8 mouse cellular contexts compared by ENCODE assay signal in the genomic region with DNA sequence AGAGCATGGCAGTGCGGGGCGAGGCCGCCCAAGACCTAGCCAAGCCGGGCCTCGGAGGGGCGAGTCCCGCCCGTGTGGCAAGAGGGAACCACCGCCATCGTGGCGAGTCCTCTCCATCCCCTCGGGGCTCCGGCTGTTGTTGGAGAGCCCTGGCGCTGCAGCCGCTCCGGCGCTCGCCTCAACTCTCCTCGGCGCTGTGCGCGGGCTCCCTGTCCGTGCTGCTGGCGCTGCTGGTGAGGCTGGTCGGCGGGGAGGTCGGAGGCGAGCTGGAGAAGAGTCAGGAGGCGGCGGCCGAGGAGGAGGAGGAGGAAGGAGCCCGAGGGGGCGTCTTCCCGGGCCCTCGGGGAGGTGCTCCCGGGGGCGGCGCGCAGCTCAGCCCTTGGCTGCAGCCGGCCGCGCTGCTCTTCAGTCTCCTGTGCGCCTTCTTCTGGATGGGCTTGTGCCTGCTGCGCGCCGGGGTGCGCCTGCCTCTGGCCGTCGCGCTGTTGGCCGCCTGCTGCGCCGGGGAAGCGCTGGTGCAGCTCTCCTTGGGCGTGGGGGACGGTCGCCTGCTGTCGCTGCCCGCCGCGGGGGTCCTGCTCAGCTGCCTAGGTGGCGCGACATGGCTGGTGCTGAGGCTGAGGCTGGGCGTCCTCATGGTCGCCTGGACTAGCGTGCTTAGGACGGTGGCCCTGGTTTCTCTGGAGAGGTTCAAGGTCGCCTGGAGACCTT. TPM values are rescaled to one million over a fixed set of nuclear protein-coding genes. Genes with fewer than 3 reads are reported as not detected.
DNase-seq lines count a peak whose midpoint lies in the region; ATAC-seq and TF ChIP-seq lines count a peak whose summit lies in the region.

No protein-coding gene starts in this region.

- peak overlapping the region; percentile 61 to 70 for H3K4me3 ChIP-seq in ES-E14 (ENCODE audit: insufficient read depth in 1 of 2, low read depth in 1 of 2, low read length in 2 of 2, poor library complexity in 1 of 2, severe bottlenecking in 1 of 2)
- peak overlapping the region; percentile 62 for H3K4me3 ChIP-seq in forebrain, embryonic 14.5 days (ENCODE audit: low read depth, low read length)
- H3K4me3 ChIP-seq in heart, embryonic 16.5 days (ENCODE audit: low read length): peak overlapping the region; percentile 87
- H3K4me3 ChIP-seq in liver, embryonic 14.5 days (ENCODE audit: insufficient read depth in 1 of 2, low read depth in 2 of 2, low read length in 2 of 2): peak overlapping the region; percentile 31 to 41

- peak; percentile 34 for DNase-seq in ES-E14 (ENCODE audit: low read depth, low spot score)
- peak; percentile 47 for DNase-seq in cerebellum, adult 11 months
- peak; percentile 65 for DNase-seq in forebrain, embryonic 14.5 days (ENCODE audit: low spot score)
- peak; percentile 81 for DNase-seq in kidney, postnatal 14 days
- no peak for DNase-seq in liver, embryonic 14.5 days (ENCODE audit: low read depth in 3 of 3, low spot score in 3 of 3)
- DNase-seq in ovary, adult 18-20 months (ENCODE audit: low spot score): peak; percentile 55
- peak; percentile 66 for DNase-seq in urinary bladder, adult 2 months (ENCODE audit: low spot score)

- no peak for TF ChIP-seq CTCF in liver, embryonic 14.5 days (IDR thresholded peaks at IDR 0.05; ENCODE audit: low read depth)

- no peaks in the 10 kb centered on the region for H3K36me3 ChIP-seq in ES-E14 (ENCODE audit: control insufficient read depth, insufficient read depth, low read length, poor library complexity, severe bottlenecking)
- no peaks in the 10 kb centered on the region for H3K36me3 ChIP-seq in forebrain, embryonic 14.5 days (ENCODE audit: control insufficient read depth, insufficient read depth, low read length)
- H3K36me3 ChIP-seq in heart, embryonic 16.5 days (ENCODE audit: control insufficient read depth, insufficient read depth): no peaks in the 10 kb centered on the region
- H3K36me3 ChIP-seq in liver, embryonic 14.5 days (replicated peaks; ENCODE audit: control insufficient read depth, insufficient read depth, low read depth): no peaks in the 10 kb centered on the region

- no peak overlapping the region for H3K27ac ChIP-seq in ES-E14 (ENCODE audit: insufficient read depth, low read depth, low read length, poor library complexity, severe bottlenecking)
- 0 out of 2 replicates have a peak overlapping the region, but pooled peaks have one; percentile 9 for H3K27ac ChIP-seq in forebrain, embryonic 14.5 days (ENCODE audit: low read depth, low read length)
- peak overlapping the region; percentile 90 for H3K27ac ChIP-seq in heart, embryonic 16.5 days (ENCODE audit: low read length)
- no peak overlapping the region for H3K27ac ChIP-seq in liver, embryonic 14.5 days

- no peak for TF ChIP-seq EP300 in liver, embryonic 14.5 days (IDR thresholded peaks at IDR 0.05; ENCODE audit: low read depth)

- H3K4me1 ChIP-seq in ES-E14 (ENCODE audit: control insufficient read depth in 2 of 2, insufficient read depth in 2 of 2, low read length in 2 of 2, poor library complexity in 1 of 2): no peaks in the 10 kb centered on the region
- H3K4me1 ChIP-seq in forebrain, embryonic 14.5 days (ENCODE audit: control insufficient read depth, insufficient read depth, low read length): no peaks in the 10 kb centered on the region
- H3K4me1 ChIP-seq in heart, embryonic 16.5 days (ENCODE audit: control insufficient read depth, insufficient read depth, low read length): peaks cover 11% of the 10 kb centered on the region
- H3K4me1 ChIP-seq in liver, embryonic 14.5 days (replicated peaks; ENCODE audit: control insufficient read depth in 2 of 2, insufficient read depth in 2 of 2, low read length in 1 of 2): no peaks in the 10 kb centered on the region

- in situ Hi-C loops in ES-E14 (cut with MboI; ENCODE audit: low sequenced_read_pairs in 2 of 2, unreplicated experiment in 2 of 2): no loop called here

- WGBS in forebrain, embryonic 14.5 days: under 1% methylated on average over 57 of the region's 68 CpGs
- WGBS in heart, embryonic 16.5 days: under 1% methylated on average over 61 of the region's 68 CpGs
- WGBS in liver, embryonic 14.5 days (ENCODE audit: insufficient replicate concordance): 0% methylated on average over 56 of the region's 68 CpGs

- peak; percentile 86 for ATAC-seq in forebrain, embryonic 14.5 days
- peak; percentile 91 for ATAC-seq in heart, embryonic 16.5 days (replicated peaks; ENCODE audit: extremely low read depth, insufficient read depth, low FRiP score)
- peak; percentile 37; the same call in 1 of the 2 replicates for ATAC-seq in liver, embryonic 14.5 days (ENCODE audit: insufficient read depth)

- peak overlapping the region; percentile 39; the same call in 1 of the 2 replicates for H3K9ac ChIP-seq in ES-E14 (ENCODE audit: insufficient read depth, low read depth, low read length, poor library complexity, severe bottlenecking)
- peak overlapping the region; percentile 66 for H3K9ac ChIP-seq in forebrain, embryonic 14.5 days (ENCODE audit: low read length)
- H3K9ac ChIP-seq in heart, embryonic 16.5 days (ENCODE audit: low read length): peak overlapping the region; percentile 92
- no peak overlapping the region for H3K9ac ChIP-seq in liver, embryonic 14.5 days (replicated peaks)

- H3K4me2 ChIP-seq in forebrain, embryonic 14.5 days (ENCODE audit: low read length): peak overlapping the region; percentile 98
- peak overlapping the region; percentile 72 for H3K4me2 ChIP-seq in heart, embryonic 16.5 days (ENCODE audit: low read depth, low read length)
- H3K4me2 ChIP-seq in liver, embryonic 14.5 days (ENCODE audit: low read depth): peak overlapping the region; percentile 44

- H3K27me3 ChIP-seq in forebrain, embryonic 14.5 days (replicated peaks; ENCODE audit: control insufficient read depth, insufficient read depth, low read length): 0 out of 2 replicates have a peak, but pooled peaks cover 14% of the 10 kb centered on the region
- H3K27me3 ChIP-seq in heart, embryonic 16.5 days (ENCODE audit: control insufficient read depth, insufficient read depth, low read length): no peaks in the 10 kb centered on the region
- peaks cover 20% of the 10 kb centered on the region for H3K27me3 ChIP-seq in liver, embryonic 14.5 days (ENCODE audit: control insufficient read depth, insufficient read depth, low read length)

- no peaks in the 10 kb centered on the region for H3K9me3 ChIP-seq in ES-E14 (ENCODE audit: control insufficient read depth, insufficient read depth, low read depth, low read length)
- no peaks in the 10 kb centered on the region for H3K9me3 ChIP-seq in forebrain, embryonic 14.5 days (replicated peaks; ENCODE audit: control insufficient read depth, low read length)
- no peaks in the 10 kb centered on the region for H3K9me3 ChIP-seq in heart, embryonic 16.5 days (replicated peaks; ENCODE audit: control insufficient read depth, low read length)
- H3K9me3 ChIP-seq in liver, embryonic 14.5 days (ENCODE audit: control insufficient read depth, low read length): no peaks in the 10 kb centered on the region

TF ChIP-seq in ES-E14, 5 proteins besides CTCF, POLR2A, EP300 and RAD21:
- TF ChIP-seq CHD2 (IDR thresholded peaks at IDR 0.05; ENCODE audit: low read depth, low read length): no peak
- TF ChIP-seq ZNF384 (IDR thresholded peaks at IDR 0.05; ENCODE audit: low read depth, low read length): no peak
- TF ChIP-seq MAFK (IDR thresholded peaks at IDR 0.05; ENCODE audit: insufficient read depth, low read depth, low read length): no peak
- no peak for TF ChIP-seq HCFC1 (IDR thresholded peaks at IDR 0.05; ENCODE audit: borderline replicate concordance, insufficient read depth, low read length)
- TF ChIP-seq ZC3H11A (IDR thresholded peaks at IDR 0.05; ENCODE audit: borderline replicate concordance, low read depth, low read length): no peak

RNA-seq across cellular contexts. Expression of a gene that starts 0.7 kb away (rescaled TPM):
- total RNA-seq in ES-E14 (2012; rRNA removed): 0.36 and 0.37 TPM in 2 replicates
- polyA plus RNA-seq in forebrain, embryonic 14.5 days (2014; fragmentation: Nextera tagmentation; extraction: Ambion mirVana): 0.88 and 0.98 TPM in 2 replicates
- 10.0 and 12.1 TPM in 2 replicates for polyA plus RNA-seq in heart, embryonic 16.5 days (2015; fragmentation: Nextera tagmentation; extraction: Ambion mirVana)
- polyA plus RNA-seq in liver, embryonic 14.5 days (2012; rRNA removed): 0.35 and 0.45 TPM in 2 replicates
- polyA plus RNA-seq in liver, embryonic 14.5 days (2014; fragmentation: Nextera tagmentation; extraction: Ambion mirVana): 0.86 and 1.6 TPM in 2 replicates
- 4.6 and 7.5 TPM in 2 replicates for polyA plus RNA-seq in urinary bladder, adult 2 months (2012; rRNA removed)

Comparison
In these comparisons a context has a peak if more than half of its experiments do, and no peak if none do; other contexts are left out.
1. DNase-seq: peak in ES-E14 (single experiment), cerebellum, adult 11 months (single experiment), forebrain, embryonic 14.5 days (single experiment), kidney, postnatal 14 days (single experiment), ovary, adult 18-20 months (single experiment) and urinary bladder, adult 2 months (single experiment); none in liver, embryonic 14.5 days (0 of 3).
2. H3K27ac ChIP-seq: peak in forebrain, embryonic 14.5 days (single experiment) and heart, embryonic 16.5 days (single experiment); none in ES-E14 (single experiment) and liver, embryonic 14.5 days (single experiment).
3. H3K4me3 ChIP-seq: peak in every context shown above with its lines; median percentile 87 in heart, embryonic 16.5 days; 66 in ES-E14; 62 in forebrain, embryonic 14.5 days; 36 in liver, embryonic 14.5 days.
4. ATAC-seq: peak in every context shown above with its lines; median percentile 91 in heart, embryonic 16.5 days; 86 in forebrain, embryonic 14.5 days; 37 in liver, embryonic 14.5 days.
5. H3K4me2 ChIP-seq: peak in every context shown above with its lines; median percentile 98 in forebrain, embryonic 14.5 days; 72 in heart, embryonic 16.5 days; 44 in liver, embryonic 14.5 days.